Mouse (Mus musculus) frontal cortex, postnatal 36 days (tissue): ENCODE results near the gene Camk2n1.
"Not testable (repeated sequence)": the region's sequence is repeated elsewhere in the genome, so short reads cannot be mapped to it uniquely, and the experiment has no call there.

Source experiments
- DNase-seq, 2 experiments: peaks; one replicate each; pipeline ENCODE4 v3.0.0; 2022; ENCODE audit warnings: low spot score in 2 of 2

Gene Camk2n1

DNA sequence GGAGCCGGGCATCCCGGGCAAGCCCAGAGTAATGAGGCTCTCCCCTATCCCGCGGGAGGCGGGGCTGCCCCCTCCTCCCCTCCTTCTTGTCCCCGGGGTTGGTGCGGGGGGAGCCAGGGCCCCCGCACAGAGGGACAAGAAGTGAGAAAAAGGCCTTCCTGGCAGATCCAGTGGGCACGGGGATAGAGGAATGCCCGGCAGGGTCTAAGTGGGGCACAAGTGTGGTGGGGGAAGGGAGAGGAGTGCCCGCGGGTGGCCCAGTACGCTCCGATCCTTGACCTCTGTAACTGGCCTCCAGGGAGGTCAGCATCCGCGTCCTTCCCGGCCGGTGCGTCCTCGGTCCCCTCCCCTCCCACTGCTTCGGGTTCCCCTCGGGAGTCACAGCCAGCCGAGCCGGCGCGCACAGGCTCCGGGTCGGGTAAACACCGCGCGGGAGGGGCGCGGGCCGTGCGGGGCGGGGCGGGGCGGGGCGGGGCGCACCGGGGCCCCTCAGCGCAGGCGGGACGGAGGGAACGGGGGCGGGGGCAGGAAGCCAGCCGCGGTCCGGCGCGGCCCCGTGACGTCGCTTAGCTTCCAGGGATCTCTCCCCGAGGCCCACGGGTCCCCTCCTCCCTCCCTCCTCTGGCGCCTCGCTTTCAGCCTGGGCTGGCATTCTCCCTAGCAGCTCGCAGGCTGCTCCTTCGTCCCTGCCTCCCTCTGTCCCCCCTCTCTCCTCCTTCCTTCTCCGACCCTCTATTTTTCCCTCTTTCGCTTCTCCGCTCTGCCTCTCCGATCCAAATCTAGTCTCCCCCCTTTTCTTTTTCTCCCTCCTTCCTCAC is at the start of gene Camk2n1:
Camk2n1 (plus strand) TSS at position 562 of the 818 bp plus-strand sequence.
- DNase-seq, result peak; percentile 81 to 87

DNA sequence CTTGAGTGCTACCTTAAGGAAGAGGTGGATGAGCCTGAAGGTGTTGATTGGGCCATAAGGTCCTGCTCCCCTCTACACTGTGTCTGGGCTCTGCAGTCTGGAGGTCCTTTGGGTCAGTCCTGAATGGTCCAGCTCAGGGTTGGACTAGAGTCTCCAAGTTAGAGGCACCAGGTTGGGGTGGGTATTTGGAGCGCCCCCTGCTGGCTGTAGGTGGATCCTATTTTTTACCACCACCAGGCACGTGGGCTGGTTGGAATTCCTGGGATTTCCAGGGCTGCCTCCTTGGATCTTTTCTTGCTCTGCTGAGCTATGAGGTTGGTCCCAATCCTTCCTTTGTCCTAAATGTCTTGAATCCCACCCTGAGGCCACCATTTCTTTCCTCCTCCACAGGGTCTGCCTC is 49.3 kb upstream of the Camk2n1 start:
- peak in 1 of 2 experiments; percentile 20 for DNase-seq

DNA sequence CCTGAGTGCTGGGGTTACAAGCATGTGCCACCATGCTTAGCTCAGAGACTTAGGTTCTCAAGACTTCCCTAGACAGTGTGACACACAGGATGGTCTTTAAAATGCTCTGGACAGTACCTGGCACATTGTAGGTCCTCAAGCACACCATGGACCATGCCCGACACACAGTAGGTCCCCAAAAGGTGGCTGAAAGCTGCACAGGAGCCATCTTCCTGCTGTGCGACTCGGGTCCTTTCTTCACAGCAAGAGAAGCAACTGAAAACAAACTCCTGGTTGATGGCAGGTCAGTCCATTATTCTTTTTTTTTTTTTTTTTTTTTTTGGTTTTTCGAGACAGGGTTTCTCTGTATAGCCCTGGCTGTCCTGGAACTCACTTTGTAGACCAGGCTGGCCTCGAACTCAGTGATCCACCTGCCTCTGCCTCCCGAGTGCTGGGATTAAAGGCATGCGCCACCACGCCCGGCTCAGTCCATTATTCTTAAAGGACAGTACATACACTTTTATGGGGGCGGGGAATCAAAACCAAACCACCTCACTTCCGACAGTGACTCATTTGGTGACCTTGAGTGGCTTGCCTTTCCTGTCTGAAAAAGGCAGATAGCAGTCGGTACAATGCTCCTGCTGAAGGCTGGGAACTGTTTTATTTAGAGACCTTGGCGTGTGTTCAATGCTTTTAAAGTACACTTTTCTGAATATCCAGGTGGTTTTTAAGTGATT is 46.5 kb upstream of the Camk2n1 start:
- DNase-seq, result no peak

DNA sequence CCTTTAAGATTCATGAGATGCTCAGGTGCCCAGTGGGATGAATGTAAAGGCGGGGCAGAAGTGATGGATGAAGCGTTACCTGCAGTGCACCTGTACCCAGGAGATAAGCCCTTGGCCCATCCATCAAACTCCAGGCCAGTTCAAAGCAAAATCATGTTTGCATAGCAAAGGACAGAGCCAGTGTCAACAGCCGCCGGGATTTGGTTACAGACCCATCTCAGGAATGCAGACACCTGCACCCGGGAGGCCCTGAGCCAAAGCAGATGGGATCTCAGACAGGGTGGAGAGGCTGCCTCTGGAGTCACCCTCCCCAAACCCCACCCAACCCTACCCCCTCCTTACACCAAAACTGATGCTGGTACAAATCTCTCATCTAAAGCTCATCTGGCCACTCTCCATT is 43.1 kb upstream of the Camk2n1 start:
- no peak for DNase-seq

DNA sequence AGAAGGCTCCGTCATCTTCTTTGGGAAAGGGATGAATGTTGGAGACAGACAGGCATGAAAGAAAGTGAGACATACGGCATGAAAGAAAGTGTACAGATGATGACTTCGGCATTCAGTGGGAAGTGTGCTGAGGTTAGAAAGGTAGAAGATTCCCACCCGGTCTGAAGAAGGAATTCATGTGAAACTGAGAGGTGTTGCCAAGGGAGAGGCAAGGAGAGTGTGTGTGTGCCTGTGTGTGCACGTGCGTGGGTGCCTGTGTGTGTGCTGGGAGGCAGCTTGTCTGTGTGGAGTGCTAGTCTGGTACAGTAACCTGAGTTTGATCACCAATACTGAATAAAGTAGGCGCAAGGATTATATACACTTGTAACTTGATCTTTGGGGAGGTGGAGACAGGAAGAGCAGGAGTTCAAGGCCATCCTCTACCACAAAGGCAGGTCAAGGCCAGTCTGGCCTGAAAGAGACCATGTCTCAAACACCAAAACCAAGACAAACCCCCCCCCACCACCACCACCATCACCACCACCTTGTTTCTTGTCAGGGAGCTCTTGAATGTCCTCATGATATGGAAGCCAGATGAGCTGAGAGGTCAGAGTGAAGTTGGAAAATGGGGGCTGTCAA is 42.5 kb upstream of the Camk2n1 start:
- DNase-seq, result no peak

DNA sequence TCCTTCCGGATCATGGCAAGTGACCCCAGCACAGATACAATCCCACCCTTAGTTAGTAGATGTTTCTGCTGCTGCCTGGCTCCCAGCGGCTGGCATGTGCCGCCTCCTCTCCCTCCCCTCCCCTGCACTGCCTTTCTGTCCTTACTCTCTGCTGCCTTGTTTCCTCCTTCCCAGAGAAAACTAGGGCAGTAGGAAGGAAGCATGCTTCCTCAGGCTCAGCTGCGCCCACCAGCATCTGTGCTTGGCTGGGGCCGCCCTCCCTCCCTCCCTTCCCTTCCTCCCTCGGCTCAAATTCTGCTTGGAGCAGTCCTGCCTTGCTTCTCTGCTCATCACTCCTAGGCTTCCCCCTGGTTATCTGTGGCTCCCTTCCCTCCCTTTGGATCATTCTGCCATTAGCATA is 39.4 kb upstream of the Camk2n1 start:
- peak; percentile 63 to 69 for DNase-seq

DNA sequence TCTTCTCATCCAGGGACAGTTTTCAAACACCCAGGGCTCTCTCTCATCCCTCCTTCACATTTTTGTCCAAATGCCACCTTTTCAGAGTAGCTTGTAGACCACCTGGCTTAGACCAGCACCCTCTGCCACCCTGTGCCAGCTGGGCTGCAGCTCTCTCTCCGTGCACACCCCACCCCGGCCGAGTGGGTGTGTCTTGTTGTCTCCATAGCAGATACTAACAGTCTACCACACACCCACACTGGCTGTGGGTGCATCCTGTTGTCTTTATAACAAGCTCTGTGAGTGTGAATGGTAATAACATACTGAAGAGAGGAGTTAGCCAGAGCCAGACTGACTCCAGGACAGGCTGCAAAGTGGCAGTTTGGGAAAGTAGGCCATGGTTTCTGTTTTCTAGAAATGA is 38.1 kb upstream of the Camk2n1 start:
- peak; percentile 58 to 68 for DNase-seq

DNA sequence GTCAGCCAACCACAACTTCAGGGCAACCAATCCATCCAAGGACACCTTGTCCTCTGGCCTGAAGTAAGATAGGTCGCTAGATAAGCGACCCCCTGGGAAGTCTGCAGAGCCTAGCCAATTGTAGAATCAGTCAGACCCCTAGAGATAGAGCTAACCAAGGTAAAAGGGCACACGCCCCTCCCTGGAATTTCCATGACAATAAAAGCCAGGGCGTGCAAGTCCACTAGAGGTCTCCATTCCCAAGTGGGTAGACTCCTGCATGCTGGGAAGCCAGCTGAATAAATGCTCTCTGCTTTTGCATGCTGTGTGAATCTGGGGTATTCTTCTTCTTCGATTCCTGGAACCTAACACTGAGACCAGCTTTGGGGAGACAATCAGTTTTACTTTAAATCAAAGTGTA is 37.7 kb upstream of the Camk2n1 start:
- no peak for DNase-seq

DNA sequence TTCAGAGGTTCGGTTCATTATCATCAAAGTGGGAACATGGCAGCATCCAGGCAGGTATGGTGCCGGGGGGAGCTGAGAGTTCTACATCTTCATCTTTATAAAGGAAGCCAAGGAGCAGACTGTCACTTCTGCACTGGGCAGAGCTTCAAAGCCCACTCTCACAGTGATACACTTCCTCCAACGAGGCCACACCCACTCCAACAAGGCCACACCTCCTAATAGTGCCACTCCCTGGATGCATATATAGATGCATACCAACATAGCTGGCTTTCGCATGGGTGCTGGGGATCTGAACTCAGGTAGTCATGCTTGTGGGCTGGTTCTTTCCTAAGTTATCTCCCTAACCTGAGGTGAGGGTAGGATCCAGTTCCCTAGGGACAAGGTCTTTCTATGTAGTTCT is 36.2 kb upstream of the Camk2n1 start:
- DNase-seq, result no peak

DNA sequence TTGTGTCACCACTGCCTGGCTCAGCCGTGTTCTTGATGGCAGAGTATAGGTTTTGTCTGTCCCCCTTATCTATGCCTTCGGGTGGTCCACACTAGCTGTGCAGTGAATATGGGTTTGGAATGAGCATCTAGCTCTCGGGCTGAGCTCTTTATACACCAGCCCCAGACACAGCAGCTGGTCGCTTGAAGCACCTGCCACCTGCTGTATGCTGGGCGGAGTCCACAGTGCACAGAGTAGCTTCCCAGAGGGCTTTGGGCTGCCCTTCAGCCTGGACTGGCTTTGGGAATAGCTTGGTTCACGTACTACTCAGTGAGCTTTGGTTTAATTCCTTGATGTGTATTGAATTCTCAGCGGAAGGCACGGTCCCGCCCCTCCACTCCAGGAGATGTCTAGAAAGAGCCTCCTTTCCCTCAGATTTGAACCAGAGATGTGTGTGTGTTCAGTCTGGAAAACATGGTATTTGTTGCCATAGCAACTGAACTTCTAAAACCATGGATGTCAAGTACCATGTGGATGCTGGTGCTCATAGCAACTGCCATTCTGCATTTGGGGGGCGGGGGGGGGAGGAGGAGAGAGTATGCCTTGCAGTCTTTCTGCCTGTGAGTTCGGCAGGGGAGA is 35.7 kb upstream of the Camk2n1 start:
- no peak for DNase-seq

DNA sequence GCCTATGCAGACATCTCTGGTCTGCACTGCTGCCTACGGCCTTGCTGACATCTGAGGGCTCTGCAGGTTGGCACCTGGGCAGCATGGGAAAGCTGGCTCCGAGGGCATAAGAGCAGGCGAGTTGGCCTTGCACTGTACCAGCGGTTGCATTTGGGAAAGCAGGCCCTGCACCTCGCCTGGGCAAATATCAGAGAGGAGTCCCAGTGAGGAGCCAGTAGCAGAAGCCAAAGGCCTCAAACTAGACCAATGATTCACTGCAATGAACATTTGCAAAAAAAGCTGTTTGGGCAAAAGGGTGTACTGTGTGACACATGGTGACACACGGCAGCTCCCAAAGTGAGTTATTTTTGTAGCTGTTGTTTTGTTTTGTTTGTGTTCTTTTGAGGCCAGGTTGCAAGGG is 29.1 kb upstream of the Camk2n1 start:
- no peak for DNase-seq

DNA sequence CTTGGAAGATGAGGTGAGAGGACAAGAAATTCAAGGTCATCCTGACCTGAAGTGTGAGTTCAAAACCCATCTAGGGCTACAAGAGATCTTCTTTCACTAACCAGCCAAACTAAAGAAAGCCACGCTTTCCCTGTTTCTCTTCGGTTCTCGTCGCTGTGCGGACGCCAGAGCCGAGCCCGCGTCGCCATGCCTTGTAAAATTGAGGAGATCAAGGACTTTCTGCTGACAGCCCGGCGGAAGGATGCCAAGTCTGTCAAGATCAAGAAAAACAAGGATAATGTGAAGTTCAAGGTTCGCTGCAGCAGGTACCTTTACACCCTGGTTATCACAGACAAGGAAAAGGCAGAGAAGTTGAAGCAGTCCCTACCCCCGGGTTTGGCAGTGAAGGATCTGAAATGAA is 28.5 kb upstream of the Camk2n1 start:
- not testable (repeated sequence) for DNase-seq

DNA sequence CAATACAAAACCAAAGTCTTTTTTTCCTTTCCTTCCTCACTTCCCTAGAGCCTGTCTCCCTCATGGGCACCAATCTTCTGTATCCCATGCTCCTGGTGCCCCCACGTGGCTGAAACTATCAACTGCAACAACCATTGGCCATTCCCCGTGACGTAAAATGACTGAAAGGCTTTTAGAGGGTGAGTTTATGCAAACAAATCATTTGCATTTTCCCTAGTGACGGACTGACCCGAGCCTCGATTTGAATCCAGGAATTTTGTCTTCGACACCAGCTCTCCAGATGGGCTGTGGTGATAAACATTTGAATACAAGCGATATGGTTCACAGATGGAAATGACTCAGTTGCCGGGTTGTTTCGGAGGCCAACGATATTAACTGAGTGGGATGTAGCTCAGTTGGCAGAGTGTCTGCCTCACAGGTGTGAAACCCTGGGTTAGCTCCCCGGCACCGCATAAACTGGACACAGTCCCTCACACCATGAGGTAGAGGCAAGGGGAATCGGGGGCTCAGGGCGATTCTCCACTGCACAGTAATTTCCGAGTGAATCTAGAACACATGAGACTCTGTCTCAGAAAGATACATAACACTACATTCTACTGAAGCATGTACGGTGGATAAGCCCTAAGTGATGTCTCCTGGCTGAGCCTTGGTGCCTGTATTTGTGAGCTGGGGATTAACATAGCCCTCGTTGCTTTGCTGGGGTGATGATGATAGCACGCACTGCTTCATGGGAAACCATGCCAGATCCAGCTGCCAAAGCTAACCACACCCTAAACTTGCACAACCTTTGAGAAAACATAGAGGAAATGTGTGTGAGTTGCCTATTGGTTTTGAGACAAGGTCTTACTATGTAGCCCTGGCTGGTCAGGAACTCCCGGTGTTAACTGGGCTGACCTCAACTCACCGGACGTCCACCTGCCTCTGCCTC is 27.1 kb upstream of the Camk2n1 start:
- peak; percentile 92 to 94 for DNase-seq

DNA sequence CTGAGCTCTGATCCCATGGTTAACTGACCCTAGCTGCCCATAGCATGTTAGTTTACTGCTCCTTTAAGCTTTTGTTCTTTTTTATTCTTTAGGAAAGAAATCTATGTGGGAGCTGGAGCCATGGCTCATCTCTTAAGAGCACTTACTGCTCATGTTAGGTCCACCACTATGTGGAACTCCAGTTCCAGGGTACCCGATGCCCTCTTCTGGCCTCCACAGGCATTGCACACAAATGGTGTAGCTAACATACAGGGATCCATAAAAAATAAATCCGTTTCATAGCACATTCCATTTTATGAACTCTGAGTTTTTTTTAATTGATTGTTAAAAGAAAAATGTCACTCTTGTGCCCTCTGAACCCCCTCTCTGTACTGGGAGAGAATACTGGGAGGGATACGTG is 24.3 kb upstream of the Camk2n1 start:
- peak in 1 of 2 experiments; percentile 50 for DNase-seq

DNA sequence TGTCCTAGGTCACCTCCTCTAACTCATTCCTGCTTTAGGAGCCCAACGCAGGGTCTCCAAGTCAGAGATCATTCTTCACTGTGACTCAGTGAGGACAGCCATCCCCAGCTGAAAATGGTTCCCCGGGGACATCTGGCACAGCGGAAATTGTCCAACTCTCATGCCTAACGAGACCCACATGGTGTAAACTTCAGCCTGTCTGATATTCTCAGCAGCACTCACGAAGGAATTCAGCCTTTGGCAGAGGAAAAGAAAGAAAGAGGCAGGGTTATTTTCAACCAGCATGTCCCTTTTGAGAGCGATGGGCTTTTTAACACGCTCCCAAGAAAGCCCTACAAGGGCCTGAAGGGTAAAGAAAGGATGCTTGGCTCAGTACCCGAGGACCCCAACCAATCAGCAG is 22.8 kb upstream of the Camk2n1 start:
- no peak for DNase-seq

DNA sequence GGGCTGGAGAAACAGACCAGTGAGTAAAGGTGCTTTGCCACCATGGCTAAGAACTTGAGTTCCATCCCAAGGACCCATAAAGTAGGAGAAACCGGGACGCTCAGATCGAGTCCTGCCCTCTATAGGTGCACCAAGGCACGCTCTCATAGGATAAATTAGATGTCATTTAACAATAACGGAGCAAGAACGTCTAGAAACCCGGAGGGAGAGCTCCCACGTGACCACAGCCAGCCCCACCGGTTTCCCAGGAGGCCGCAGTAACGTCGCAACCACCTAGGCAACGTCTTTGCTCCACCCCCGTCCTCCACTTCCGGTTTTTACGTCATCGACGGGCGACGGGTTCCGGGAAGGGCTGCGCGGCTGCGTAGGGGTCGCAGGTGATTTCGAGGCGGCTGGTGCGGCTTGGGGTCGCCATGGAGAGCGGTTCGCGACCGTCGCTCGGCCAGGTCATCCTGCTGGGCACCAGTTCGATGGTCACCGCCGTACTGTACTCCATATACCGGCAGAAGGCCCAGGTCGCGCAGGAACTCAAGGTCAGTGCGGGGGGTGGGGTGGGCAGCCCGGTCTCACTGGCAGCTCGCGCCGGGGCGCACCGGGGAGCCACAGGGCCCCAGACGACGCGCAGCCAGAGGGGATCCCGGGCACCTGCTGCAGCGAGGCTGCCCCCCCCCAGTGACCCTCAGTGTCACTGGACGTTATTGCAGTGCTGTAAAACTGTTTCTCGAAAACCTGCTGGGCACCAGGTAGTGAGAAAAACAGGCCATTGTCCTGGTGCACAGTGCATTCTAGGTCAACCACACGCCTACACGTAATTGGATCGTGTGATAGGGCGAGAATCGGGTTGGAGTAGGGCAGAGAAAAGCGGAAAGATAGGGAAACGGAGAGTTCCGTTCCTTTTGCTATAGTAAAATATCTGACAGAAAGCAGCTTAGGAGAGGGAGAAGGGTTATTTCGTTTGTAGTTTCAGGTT is 19.5 kb upstream of the Camk2n1 start, which contains the start of gene Mul1:
Mul1 (plus strand) TSS at position 325 of the 970 bp plus-strand sequence.
- peak; percentile 97 to 98 for DNase-seq

DNA sequence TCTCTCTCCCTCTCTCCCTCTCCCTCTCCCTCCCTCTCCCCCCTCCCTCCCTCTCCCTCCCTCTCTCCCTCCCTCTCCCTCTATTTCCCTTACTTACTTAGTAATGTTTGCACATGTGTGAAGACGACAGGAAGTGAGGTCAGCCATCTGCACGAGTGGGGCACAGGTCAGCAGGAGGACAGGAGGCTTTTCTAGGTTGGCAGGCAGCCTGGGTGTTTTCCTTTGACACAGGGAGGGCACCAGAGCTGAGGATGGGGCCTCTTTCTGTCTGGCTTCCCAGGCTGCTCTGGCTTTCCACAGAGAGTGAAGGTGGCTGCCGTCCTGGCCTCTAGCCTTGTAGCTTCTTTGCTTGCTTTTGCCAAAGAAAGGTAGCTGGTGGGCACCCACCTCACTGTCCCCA is 14.1 kb upstream of the Camk2n1 start:
- DNase-seq, result no peak

DNA sequence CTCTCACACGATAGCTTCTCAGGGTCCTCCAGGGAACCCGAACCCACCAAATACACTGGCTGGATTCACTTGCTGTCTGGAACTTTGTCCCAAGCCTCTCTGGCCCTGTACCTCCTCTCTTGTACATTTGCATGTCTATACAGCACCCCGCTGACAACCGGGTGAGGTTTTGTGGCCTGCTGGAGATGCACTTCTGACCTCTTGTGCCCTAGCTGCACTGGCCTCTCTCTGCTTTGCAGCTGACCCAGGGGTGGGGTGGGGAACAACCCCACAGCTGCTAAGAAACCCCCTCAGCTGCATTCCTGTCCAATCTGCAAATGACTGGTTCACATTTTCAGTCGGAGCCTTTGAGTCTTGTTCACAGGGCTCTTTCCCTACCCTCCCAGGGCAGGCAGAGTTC is 9.2 kb upstream of the Camk2n1 start:
- no peak for DNase-seq

DNA sequence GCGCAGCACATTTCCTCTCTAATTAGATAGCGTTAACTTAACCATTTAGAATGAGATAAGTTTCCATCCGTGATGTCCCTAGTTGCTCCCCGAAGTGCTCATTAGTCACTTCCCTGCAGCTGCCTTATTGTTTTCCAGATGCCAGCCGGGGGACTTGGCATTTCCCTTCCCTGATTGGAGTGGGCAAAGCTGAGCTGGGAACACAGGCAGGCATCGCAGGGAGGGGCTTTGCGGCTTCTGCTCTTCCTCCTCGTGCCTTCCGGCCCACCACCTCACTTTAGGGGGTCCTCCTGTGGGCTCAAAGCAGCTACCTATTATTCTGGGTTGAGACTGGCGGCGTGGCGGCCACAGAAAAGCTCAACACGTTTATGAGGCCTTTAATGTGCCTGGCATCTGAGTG is 7.1 kb upstream of the Camk2n1 start:
- no peak for DNase-seq

DNA sequence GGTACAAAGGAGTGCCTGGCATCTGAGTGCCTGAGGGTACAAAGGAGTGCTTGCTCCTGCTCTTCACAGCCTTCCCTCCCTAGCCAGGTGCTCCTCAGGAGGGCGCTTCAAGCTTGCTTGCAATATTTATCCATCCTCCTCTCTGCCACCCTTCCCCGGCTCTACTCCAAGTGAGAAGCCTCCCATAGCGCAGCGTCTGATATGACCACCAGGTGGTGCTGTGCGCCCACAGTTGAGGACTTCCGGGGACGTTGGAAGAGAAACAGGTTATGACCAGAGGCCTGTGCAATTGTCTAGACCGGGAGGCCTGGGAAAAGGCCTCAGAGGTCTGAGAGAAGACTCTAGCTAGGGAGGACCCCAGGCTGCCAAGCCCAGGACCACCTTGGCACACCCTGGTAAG is 6.7 kb upstream of the Camk2n1 start:
- peak; percentile 94 to 96 for DNase-seq
